Mouse (Mus musculus) gastrocnemius, postnatal 4 days (tissue): ENCODE results near the gene Mat2b. TPM values are rescaled to one million over a fixed set of nuclear protein-coding genes. Genes with fewer than 3 reads are reported as not detected.
"Not testable (repeated sequence)": the region's sequence is repeated elsewhere in the genome, so short reads cannot be mapped to it uniquely, and the experiment has no call there.

Experiments
- DNase-seq, 2 experiments: peaks; one replicate each; pipeline ENCODE4 v3.0.0; 2021 to 2022; ENCODE audit warnings: low spot score in 2 of 2, mixed read lengths in 2 of 2
- long read RNA-seq, 2 experiments: library from polyadenylated mRNA; stranded (forward); transcript quantifications; one replicate each; pipeline ENCODE4 v2.0.0; 2021
- total RNA-seq, 2 experiments: library from RNA; stranded (reverse); gene quantifications; 2 replicates each; pipeline ENCODE4 v1.2.3; 2021

Gene Mat2b
- total RNA-seq, result 10 to 100 TPM; 65.5 to 69.4 TPM
- long read RNA-seq, experiment 1, transcript Mat2b-201 (7 exons, 1,949 nt), result major isoform, 85 of 135 reads
- long read RNA-seq, experiment 1, transcript Mat2b-202 (7 exons, 2,053 nt), result minor isoform, 28 of 135 reads
- long read RNA-seq, experiment 1, partial matches to known transcripts, result 5 of 135 reads
- long read RNA-seq, experiment 1, other reads (novel, unspliced or antisense), result 17 of 135 reads
- long read RNA-seq, experiment 2, transcript Mat2b-202 (7 exons, 2,053 nt), result minor isoform, 25 of 138 reads
- long read RNA-seq, experiment 2, transcript Mat2b-201 (7 exons, 1,949 nt), result major isoform, 80 of 138 reads
- long read RNA-seq, experiment 2, partial matches to known transcripts, result 2 of 138 reads
- long read RNA-seq, experiment 2, other reads (novel, unspliced or antisense), result 31 of 138 reads

DNA sequence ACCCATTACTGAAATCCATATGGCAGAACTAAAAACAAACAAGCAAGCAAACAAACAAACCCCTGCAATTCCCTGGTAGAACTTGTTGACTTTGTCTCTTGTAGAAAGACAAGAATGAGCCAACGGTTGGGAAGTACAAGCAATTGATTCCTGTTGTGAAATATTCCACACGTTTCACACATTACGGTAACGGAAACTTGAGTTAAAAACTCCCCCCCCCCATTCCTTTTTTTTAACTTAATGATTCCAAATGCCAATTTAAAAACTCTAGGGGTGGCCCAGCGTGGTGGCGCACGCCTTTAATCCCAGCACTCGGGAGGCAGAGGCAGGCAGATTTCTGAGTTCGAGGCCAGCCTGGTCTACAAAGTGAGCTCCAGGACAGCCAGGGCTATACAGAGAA is at the start of gene Mat2b:
Gene Mat2b, minus strand, starts transcription at position 101 of the 400 bp plus-strand sequence.
- DNase-seq, result no peak

DNA sequence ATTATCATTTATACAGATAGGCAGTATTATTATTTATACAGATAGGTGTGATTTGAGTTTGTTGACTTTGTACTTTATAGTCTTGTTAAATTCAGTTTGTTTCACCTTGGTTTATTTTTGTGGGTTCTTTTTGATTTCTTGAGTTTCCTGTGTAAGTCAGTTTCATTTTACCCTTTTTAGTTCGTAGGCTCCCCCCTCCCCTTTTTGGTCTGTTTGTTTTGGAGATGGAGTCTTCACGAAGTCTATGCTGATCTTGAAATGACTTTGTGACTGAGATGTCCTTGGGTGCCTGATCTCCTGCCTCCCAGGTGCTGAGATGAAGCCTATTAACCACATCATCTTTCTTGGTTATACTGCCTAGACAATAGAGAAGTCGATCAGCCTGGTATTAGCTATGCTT is 49.3 kb upstream of the Mat2b start:
- no peak for DNase-seq

DNA sequence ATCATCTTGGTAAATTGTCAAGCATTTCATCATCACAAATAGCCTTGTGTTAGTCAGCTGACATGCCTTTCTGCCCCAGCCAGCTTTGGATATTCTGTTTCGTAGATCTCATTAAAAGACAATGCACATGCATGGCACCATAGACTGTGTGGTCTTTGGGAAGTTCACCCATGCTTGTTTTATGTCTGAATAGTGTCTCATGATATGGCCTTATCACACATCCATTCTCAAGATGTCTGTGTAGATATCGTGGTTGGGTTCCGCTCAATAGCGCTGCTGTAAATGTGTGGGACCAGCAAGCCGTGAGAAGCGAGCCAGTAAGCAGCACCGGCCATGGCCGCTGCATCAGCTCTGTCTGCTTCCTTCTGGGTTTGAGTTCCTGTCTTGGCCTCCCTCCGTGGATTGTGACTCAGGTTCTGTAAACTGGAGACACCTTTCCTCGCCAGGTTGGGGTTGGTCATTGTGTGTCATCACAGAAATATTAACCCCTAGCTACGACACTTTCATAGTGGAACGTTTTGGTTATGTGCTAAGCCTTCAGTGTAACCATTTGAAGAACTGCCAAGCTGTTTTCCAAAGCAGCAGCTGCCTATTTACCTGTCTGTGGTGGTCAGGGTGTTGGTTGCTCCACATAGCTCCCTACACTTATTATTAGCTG is 46.7 kb upstream of the Mat2b start:
- DNase-seq, result no peak

- no peak for DNase-seq
These were observed 42.4 kb upstream of the Mat2b start for GRCm38 (mm10) chr11:40737369-40737768.

- DNase-seq, result no peak
These were observed 39.3 kb upstream of the Mat2b start for GRCm38 (mm10) chr11:40734251-40734752.

- peak; percentile 73 to 90 for DNase-seq
These were observed 38.6 kb upstream of the Mat2b start, which contains the start of the genes Hmmr and Nudcd2 for GRCm38 (mm10) chr11:40733339-40734174. Gene Hmmr, minus strand, starts transcription at chr11:40733422. Gene Nudcd2, plus strand, starts transcription at chr11:40733667.

GRCm38 (mm10) chr11:40732997-40733338 is 38.0 kb upstream of the Mat2b start:
- no peak for DNase-seq

DNA sequence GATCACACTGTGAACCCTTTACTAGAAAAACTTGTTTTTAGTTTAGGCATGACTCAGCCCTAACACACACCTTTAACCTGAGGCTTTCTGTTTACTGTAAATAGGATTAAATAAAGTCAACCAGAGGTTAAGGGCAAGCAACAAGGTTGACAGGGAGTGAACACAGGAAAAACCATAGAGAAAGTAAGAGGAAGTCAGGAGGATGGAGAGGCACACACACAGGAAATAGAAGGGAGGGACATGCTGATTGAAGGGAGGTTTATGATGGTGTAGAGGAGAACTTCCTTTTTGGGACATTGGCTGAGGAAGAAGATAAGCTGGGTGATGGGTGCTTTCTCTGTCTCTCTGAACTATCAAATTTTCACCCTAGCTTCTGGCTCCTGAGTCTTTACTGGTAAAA is 23.3 kb upstream of the Mat2b start:
- DNase-seq, result no peak

- no peak for DNase-seq
These were observed 20.5 kb upstream of the Mat2b start for GRCm38 (mm10) chr11:40715524-40715923.

GRCm38 (mm10) chr11:40713858-40714257 is 18.9 kb upstream of the Mat2b start:
- DNase-seq, result no peak

GRCm38 (mm10) chr11:40709899-40710298 is 14.9 kb upstream of the Mat2b start:
- not testable (repeated sequence) for DNase-seq

DNA sequence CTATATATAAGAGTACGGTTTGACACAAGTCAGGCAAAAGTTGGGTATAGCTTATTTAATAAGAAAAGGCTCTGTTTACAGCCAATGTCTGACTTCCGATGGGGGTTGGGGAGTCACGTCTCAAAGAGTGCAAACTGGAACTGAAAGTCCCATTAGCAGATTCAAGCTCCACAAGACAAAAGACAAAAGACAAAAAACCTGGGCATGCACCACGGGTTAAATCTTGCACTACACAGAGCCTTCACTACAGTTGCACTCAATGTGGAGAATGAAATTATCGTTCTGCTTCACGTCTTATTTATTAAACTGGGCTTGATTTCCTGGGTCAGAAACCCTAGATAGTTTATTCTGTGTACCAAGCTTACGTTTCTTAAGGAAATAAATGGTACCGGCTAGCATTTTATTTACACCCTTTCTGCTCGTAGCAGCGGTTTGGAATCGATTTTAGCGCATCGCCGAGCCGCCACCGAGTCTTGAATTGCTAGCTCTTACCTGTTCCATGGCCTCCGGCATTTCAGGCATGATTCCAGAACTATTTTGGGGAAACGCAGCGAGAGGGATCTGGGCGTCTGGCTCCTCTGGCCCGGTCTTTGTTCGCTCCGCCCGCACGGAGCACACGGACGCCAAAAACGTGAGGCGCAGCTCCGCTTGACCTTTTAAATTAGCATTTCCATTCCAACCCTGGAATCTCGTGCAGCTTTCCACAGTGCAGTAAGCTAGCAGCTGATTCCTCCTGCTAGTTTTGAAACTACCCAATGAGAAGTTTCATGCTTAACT is 504 bp downstream of the Mat2b start:
- DNase-seq, result peak; percentile 26 to 62

DNA sequence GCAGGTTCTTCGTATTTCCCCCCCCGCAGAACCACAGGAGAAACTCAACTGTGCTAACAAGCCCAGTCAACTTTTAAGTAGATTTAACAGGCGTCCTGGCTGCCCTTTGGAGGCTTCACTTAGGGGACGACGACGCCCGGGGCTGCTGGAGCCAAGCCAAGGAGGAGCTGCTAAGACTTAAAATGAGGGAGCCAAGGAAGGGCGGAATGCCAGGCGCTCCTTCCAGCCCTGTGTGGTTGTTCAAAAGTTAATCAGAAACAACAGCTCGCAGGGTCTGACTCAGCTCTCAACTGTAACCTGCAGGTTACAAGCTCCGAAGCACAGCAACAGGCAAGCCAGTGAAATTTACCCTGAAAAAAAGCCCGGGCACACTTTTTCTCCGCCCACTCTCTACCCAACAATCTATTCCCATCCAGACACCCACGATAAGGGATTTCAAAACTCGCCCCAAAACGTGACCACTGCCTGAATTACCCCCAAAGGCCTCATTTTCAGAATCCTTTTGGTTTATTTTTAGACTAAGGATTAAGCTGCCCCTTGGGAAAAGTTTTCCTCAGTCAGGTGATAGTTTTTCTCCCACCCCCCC is 1.5 kb downstream of the Mat2b start:
- peak; percentile 56 to 78 for DNase-seq

DNA sequence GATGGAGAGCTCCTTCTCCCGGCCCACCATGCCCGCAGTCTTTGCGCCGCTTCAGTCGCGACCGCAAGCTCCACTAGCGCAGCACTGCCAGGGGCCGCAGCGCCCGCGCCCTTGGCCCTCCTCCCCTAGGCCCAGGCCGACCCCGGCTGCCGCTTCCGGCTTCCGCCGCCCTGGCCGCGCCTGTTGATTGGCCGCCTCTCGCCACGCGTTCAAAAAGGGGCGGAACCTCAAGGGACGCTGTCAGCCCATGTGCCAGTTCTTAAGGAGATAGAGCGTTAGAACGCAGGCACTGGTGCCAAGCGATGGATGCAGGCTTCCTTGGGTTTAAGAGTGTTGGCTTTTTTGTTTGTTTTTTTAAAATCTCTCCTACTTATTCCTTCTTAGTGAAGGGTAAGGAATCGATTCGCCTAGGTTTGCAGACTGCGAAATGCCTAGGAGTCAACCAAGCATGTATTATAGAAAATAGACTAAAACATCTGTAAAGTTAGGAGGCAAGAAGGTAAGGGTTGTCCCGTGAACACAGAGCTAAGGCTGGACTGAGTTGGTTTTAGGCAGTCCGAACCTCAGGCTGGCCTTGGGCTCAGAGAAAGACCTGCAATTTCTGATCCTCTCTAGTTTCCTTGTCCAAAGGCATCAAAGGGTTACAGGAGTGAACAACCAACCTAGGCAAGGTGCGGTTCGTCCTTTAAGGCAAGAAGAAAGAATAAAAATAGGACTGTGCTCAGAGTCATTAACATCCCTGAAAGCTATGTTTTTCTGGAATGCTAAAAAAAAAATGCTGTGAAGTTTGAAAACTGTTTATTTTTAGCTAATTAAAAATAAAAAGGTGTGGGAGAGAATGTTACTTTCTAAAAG is 2.3 kb downstream of the Mat2b start:
- peak; percentile 90 to 93 for DNase-seq

- DNase-seq, result no peak
These were observed 2.9 kb downstream of the Mat2b start for GRCm38 (mm10) chr11:40692101-40692509.

- no peak for DNase-seq
These were observed 4.4 kb downstream of the Mat2b start for GRCm38 (mm10) chr11:40690444-40691127.

DNA sequence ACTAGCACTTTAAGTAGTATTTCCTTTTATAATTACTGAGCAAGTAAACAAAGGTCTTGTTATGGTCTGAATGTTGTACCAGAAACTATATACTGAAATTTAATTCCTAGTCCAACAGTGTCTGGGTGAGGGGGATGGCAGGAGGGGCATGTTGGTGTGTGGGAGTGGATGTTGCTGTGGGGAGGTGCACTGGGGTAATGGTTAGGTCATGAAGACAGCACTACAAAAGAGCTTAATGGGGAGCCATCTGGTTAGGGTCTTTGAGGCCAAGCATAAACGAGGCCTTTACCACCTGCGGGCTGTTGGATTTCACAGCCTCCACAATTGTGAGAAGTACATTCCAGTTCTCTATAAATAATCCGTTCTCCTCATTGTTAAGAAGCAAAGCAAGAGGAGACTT is 11.7 kb downstream of the Mat2b start:
- no peak for DNase-seq

- no peak for DNase-seq
These were observed 12.5 kb downstream of the Mat2b start for GRCm38 (mm10) chr11:40682456-40682855.

DNA sequence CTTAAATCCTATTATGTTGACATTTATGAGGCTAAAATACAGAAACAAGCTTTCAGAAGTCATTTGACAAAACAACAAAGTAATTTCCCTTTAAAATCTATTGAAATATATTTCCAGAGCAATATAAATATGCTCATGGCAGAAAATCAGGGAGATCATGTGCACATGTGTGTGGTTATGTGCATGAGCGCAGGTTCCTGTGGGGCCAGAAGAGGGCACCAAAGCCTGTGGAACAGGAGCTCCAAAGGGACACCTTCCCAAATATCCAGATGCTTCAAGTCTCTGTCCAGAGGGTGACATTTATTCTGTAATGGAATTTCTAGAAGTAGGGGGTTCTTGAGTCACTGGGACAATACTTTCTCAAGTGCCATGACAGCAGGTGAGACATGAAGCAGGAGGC is 17.8 kb downstream of the Mat2b start:
- DNase-seq, result no peak
